Mouse (Mus musculus) liver, embryonic 13.5 days (tissue): ENCODE measurements around the gene Fra10ac1. TPM values are rescaled to one million over a fixed set of nuclear protein-coding genes. Genes with fewer than 3 reads are reported as not detected.

ENCODE experiments used
- ATAC-seq: fragments of 200-750 bp; cut with Nextera tagmentation; 2 replicates; pipeline ENCODE4 v1.8.0; 2017; ENCODE audit warnings: low read depth, mild to moderate bottlenecking, moderate number of reproducible peaks, moderate library complexity
- DNase-seq: peaks from one replicate; pipeline ENCODE4 v3.0.0; 2022
- H3K27ac ChIP-seq: fragments of 300-500 bp; sonication (generic); 2 replicates; pipeline ENCODE4 v1.5.1; 2015; ENCODE audit warnings: moderate library complexity, mild to moderate bottlenecking, inconsistent platforms
- H3K27me3 ChIP-seq: fragments of 300-500 bp; sonication (generic); 2 replicates; pipeline ENCODE4 v1.6.1; 2015; ENCODE audit warnings: mild to moderate bottlenecking, inconsistent platforms
- H3K36me3 ChIP-seq: fragments of 300-500 bp; sonication (generic); 2 replicates; pipeline ENCODE4 v1.6.1; 2015; ENCODE audit warnings: mild to moderate bottlenecking, inconsistent platforms
- H3K4me1 ChIP-seq: fragments of 300-500 bp; sonication (generic); replicated peaks from 2 replicates; pipeline ENCODE4 v1.6.1; 2015; ENCODE audit warnings: inconsistent platforms
- H3K4me2 ChIP-seq: fragments of 300-500 bp; sonication (generic); 2 replicates; pipeline ENCODE4 v1.6.1; 2015; ENCODE audit warnings: inconsistent platforms, mild to moderate bottlenecking, moderate library complexity
- H3K4me3 ChIP-seq: fragments of 300-500 bp; sonication (generic); replicated peaks from 2 replicates; pipeline ENCODE4 v1.5.1; 2015; ENCODE audit warnings: mild to moderate bottlenecking, inconsistent platforms
- H3K9ac ChIP-seq: fragments of 300-500 bp; sonication (generic); 2 replicates; pipeline ENCODE4 v1.6.1; 2015; ENCODE audit warnings: mild to moderate bottlenecking, inconsistent platforms
- H3K9me3 ChIP-seq: fragments of 300-500 bp; sonication (generic); replicated peaks from 2 replicates; pipeline ENCODE4 v1.6.1; 2016; ENCODE audit warnings: inconsistent platforms
- WGBS: fragments of 180-500 bp; shearing (Covaris S2); methylation state at CpG from one replicate; pipeline ENCODE4 v1.1.7; 2015; ENCODE audit not compliant: insufficient replicate concordance; 5-methylcytosine and 5-hydroxymethylcytosine counted together
- polyA plus RNA-seq: library from polyadenylated mRNA; unstranded; fragments of >200 nt; fragmentation: Nextera tagmentation; extraction: Ambion mirVana; gene quantifications from 2 replicates; pipeline ENCODE4 v1.2.1, GENCODE M21; 2015

Gene Fra10ac1
- polyA plus RNA-seq, 1 experiment from 2014 or later, result 17.5 TPM

GRCm38 (mm10) chr19:38224685-38225060 lies 717 bp upstream of the Fra10ac1 start:
- H3K9me3 ChIP-seq, result no peaks in the 10 kb centered on the region
- no peak overlapping the region for H3K27ac ChIP-seq
- peaks cover 17% of the 10 kb centered on the region for H3K4me1 ChIP-seq
- no peaks in the 10 kb centered on the region for H3K27me3 ChIP-seq
- H3K9ac ChIP-seq, result peak overlapping the region; percentile 79
- peak overlapping the region; percentile 80 for H3K4me3 ChIP-seq
- H3K4me2 ChIP-seq, result peak overlapping the region; percentile 76
- WGBS, result 28% methylated on average over 9 of the region's 9 CpGs
- DNase-seq (no peak), ATAC-seq (no peak)
- no peaks in the 10 kb centered on the region for H3K36me3 ChIP-seq

GRCm38 (mm10) chr19:38223356-38223904 lies 526 bp downstream of the Fra10ac1 start:
- ATAC-seq (peak; percentile 48), DNase-seq (no peak)
- Histone ChIP-seq H3K9ac (peak overlapping the region; percentile 79), H3K4me3 (peak overlapping the region; percentile 80), H3K9me3 (no peaks in the 10 kb centered on the region), H3K4me1 (peaks cover 17% of the 10 kb centered on the region), H3K36me3 (peaks cover 3% of the 10 kb centered on the region; the same call in 1 of the 2 replicates), H3K27ac (peak overlapping the region; percentile 66), H3K27me3 (no peaks in the 10 kb centered on the region), H3K4me2 (peak overlapping the region; percentile 76)
- 7% methylated on average over 12 of the region's 12 CpGs for WGBS

- 80% methylated on average over 3 of the region's 3 CpGs for WGBS
Observed at GRCm38 (mm10) chr19:38217696-38218095, 6.3 kb downstream of the Fra10ac1 start.

GRCm38 (mm10) chr19:38206669-38207068 lies 17.3 kb downstream of the Fra10ac1 start:
- H3K27ac ChIP-seq, result no peak overlapping the region
- no peak for DNase-seq
- WGBS, result 61% methylated on average over 9 of the region's 9 CpGs
- H3K36me3 ChIP-seq, result peaks cover 21% of the 10 kb centered on the region
- H3K4me2 ChIP-seq, result no peak overlapping the region
- H3K27me3 ChIP-seq, result no peaks in the 10 kb centered on the region
- H3K9me3 ChIP-seq, result no peaks in the 10 kb centered on the region
- no peak for ATAC-seq
- H3K4me3 ChIP-seq, result no peak overlapping the region
- no peak overlapping the region for H3K9ac ChIP-seq
- H3K4me1 ChIP-seq, result no peaks in the 10 kb centered on the region

More at GRCm38 (mm10) chr19:38217696-38218095, 6.3 kb downstream of the Fra10ac1 start:
- peaks cover under 1% of the 10 kb centered on the region for H3K4me1 ChIP-seq
- no peak overlapping the region for H3K4me2 ChIP-seq
- no peak overlapping the region for H3K27ac ChIP-seq
- H3K27me3 ChIP-seq, result no peaks in the 10 kb centered on the region
- DNase-seq (no peak), ATAC-seq (no peak)
- H3K9ac ChIP-seq, result no peak overlapping the region
- peaks cover 23% of the 10 kb centered on the region for H3K36me3 ChIP-seq
- no peak overlapping the region for H3K4me3 ChIP-seq
- no peaks in the 10 kb centered on the region for H3K9me3 ChIP-seq

GRCm38 (mm10) chr19:38198731-38199130 lies 25.2 kb downstream of the Fra10ac1 start:
- no peak overlapping the region for H3K27ac ChIP-seq
- H3K27me3 ChIP-seq, result no peaks in the 10 kb centered on the region
- no peak overlapping the region for H3K4me3 ChIP-seq
- H3K4me1 ChIP-seq, result no peaks in the 10 kb centered on the region
- ATAC-seq (no peak), DNase-seq (no peak)
- H3K36me3 ChIP-seq, result peaks cover 22% of the 10 kb centered on the region
- H3K9ac ChIP-seq, result no peak overlapping the region
- 80% methylated on average over 5 of the region's 5 CpGs for WGBS
- H3K4me2 ChIP-seq, result no peak overlapping the region
- H3K9me3 ChIP-seq, result no peaks in the 10 kb centered on the region

- Histone ChIP-seq H3K9ac (no peak overlapping the region), H3K4me3 (no peak overlapping the region), H3K36me3 (peaks cover 10% of the 10 kb centered on the region), H3K27ac (no peak overlapping the region), H3K9me3 (no peaks in the 10 kb centered on the region), H3K27me3 (no peaks in the 10 kb centered on the region), H3K4me1 (no peaks in the 10 kb centered on the region), H3K4me2 (no peak overlapping the region)
- no peak for ATAC-seq
- WGBS, result 81% methylated on average over 4 of the region's 4 CpGs
- no peak for DNase-seq
Observed at GRCm38 (mm10) chr19:38195245-38195644, 28.7 kb downstream of the Fra10ac1 start.

GRCm38 (mm10) chr19:38191446-38191845 lies 32.5 kb downstream of the Fra10ac1 start:
- peaks cover 19% of the 10 kb centered on the region for H3K36me3 ChIP-seq
- H3K9me3 ChIP-seq, result no peaks in the 10 kb centered on the region
- H3K4me1 ChIP-seq, result no peaks in the 10 kb centered on the region
- WGBS, result 60% methylated on average over 5 of the region's 5 CpGs
- peak; percentile 57 for ATAC-seq
- no peak for DNase-seq
- no peaks in the 10 kb centered on the region for H3K27me3 ChIP-seq
- no peak overlapping the region for H3K4me3 ChIP-seq
- H3K9ac ChIP-seq, result no peak overlapping the region
- no peak overlapping the region for H3K4me2 ChIP-seq
- 0 out of 2 replicates have a peak overlapping the region, but pooled peaks have one; percentile 24 for H3K27ac ChIP-seq

- WGBS, result 68% methylated on average over 3 of the region's 3 CpGs
- DNase-seq (no peak), ATAC-seq (no peak)
- H3K9ac ChIP-seq, result no peak overlapping the region
- H3K27me3 ChIP-seq, result no peaks in the 10 kb centered on the region
- no peak overlapping the region for H3K4me2 ChIP-seq
- H3K4me3 ChIP-seq, result no peak overlapping the region
- H3K4me1 ChIP-seq, result no peaks in the 10 kb centered on the region
- H3K36me3 ChIP-seq, result peaks cover 19% of the 10 kb centered on the region
- H3K9me3 ChIP-seq, result no peaks in the 10 kb centered on the region
- H3K27ac ChIP-seq, result no peak overlapping the region
Observed at GRCm38 (mm10) chr19:38190606-38191005, 33.4 kb downstream of the Fra10ac1 start.

GRCm38 (mm10) chr19:38187345-38187680 lies 36.6 kb downstream of the Fra10ac1 start:
- H3K4me2 ChIP-seq, result no peak overlapping the region
- H3K36me3 ChIP-seq, result peaks cover 24% of the 10 kb centered on the region
- H3K4me1 ChIP-seq, result no peaks in the 10 kb centered on the region
- DNase-seq, result no peak
- H3K9ac ChIP-seq, result no peak overlapping the region
- WGBS, result 69% methylated on average over 2 of the region's 2 CpGs
- H3K27ac ChIP-seq, result no peak overlapping the region
- no peaks in the 10 kb centered on the region for H3K9me3 ChIP-seq
- no peak overlapping the region for H3K4me3 ChIP-seq
- no peak for ATAC-seq
- H3K27me3 ChIP-seq, result no peaks in the 10 kb centered on the region

- ATAC-seq (no peak), DNase-seq (no peak)
- H3K9me3 ChIP-seq, result no peaks in the 10 kb centered on the region
Observed at GRCm38 (mm10) chr19:38186631-38187344, 37.2 kb downstream of the Fra10ac1 start.

GRCm38 (mm10) chr19:38179675-38180074 lies 44.3 kb downstream of the Fra10ac1 start:
- ATAC-seq (no peak), DNase-seq (no peak)
- no peak overlapping the region for H3K9ac ChIP-seq
- no peak overlapping the region for H3K27ac ChIP-seq
- H3K4me3 ChIP-seq, result no peak overlapping the region
- no peaks in the 10 kb centered on the region for H3K4me1 ChIP-seq
- peaks cover 28% of the 10 kb centered on the region for H3K36me3 ChIP-seq
- H3K4me2 ChIP-seq, result no peak overlapping the region
- no peaks in the 10 kb centered on the region for H3K9me3 ChIP-seq
- H3K27me3 ChIP-seq, result no peaks in the 10 kb centered on the region
- 79% methylated on average over 9 of the region's 9 CpGs for WGBS

More at GRCm38 (mm10) chr19:38186631-38187344, 37.2 kb downstream of the Fra10ac1 start:
- no peaks in the 10 kb centered on the region for H3K27me3 ChIP-seq
- no peaks in the 10 kb centered on the region for H3K4me1 ChIP-seq
- peaks cover 28% of the 10 kb centered on the region for H3K36me3 ChIP-seq
- no peak overlapping the region for H3K27ac ChIP-seq
- H3K4me2 ChIP-seq, result no peak overlapping the region
- H3K9ac ChIP-seq, result no peak overlapping the region
- no peak overlapping the region for H3K4me3 ChIP-seq
- WGBS, result 75% methylated on average over 5 of the region's 5 CpGs

GRCm38 (mm10) chr19:38164633-38165032 lies 59.3 kb downstream of the Fra10ac1 start:
- Histone ChIP-seq H3K9me3 (no peaks in the 10 kb centered on the region), H3K4me3 (no peak overlapping the region), H3K36me3 (0 out of 2 replicates have a peak, but pooled peaks cover 5% of the 10 kb centered on the region), H3K27ac (no peak overlapping the region), H3K27me3 (no peaks in the 10 kb centered on the region), H3K4me1 (no peaks in the 10 kb centered on the region), H3K9ac (no peak overlapping the region), H3K4me2 (no peak overlapping the region)
- 19% methylated on average over 2 of the region's 2 CpGs for WGBS
- DNase-seq, result no peak
- ATAC-seq, result no peak
